Mouse (Mus musculus) forebrain, embryonic 12.5 days (tissue): ENCODE measurements around the gene Sost. TPM values are rescaled to one million over a fixed set of nuclear protein-coding genes. Genes with fewer than 3 reads are reported as not detected.

ENCODE experiments used
- polyA plus RNA-seq: library from polyadenylated mRNA; unstranded; fragments of >200 nt; fragmentation: Nextera tagmentation; extraction: Ambion mirVana; gene quantifications from 2 replicates; pipeline ENCODE4 v1.2.1, GENCODE M21; 2016

Gene Sost
- polyA plus RNA-seq, 1 experiment from 2014 or later, result 0.09 TPM

Other genes with a start within 250 kb of the Sost start
- 45.6 and 46.8 TPM in 2 replicates for gene Dhx8, start 234.1 kb downstream of the Sost start, polyA plus RNA-seq
- gene Etv4, start 181.6 kb downstream of the Sost start, polyA plus RNA-seq, result 4.7 and 7.0 TPM in 2 replicates
- gene Meox1, start 72.6 kb downstream of the Sost start, polyA plus RNA-seq, result 0.17 and 0.60 TPM in 2 replicates
- not detected in 2 replicates for gene Cfap97d1, start 17.3 kb upstream of the Sost start, polyA plus RNA-seq
- gene Dusp3, start 20.0 kb upstream of the Sost start, polyA plus RNA-seq, result 9.0 and 9.8 TPM in 2 replicates
- gene Mpp3, start 61.4 kb upstream of the Sost start, polyA plus RNA-seq, result 35.7 and 37.6 TPM in 2 replicates
- 0.17 and 0.23 TPM in 2 replicates for gene Cd300lg, start 74.5 kb upstream of the Sost start, polyA plus RNA-seq
- 24.9 and 27.9 TPM in 2 replicates for gene Mpp2, start 121.5 kb upstream of the Sost start, polyA plus RNA-seq
- gene Ppy, start 134.3 kb upstream of the Sost start, polyA plus RNA-seq, result not detected in 2 replicates
- not detected in 2 replicates for gene Pyy, start 140.8 kb upstream of the Sost start, polyA plus RNA-seq
- gene Nags, start 178.5 kb upstream of the Sost start, polyA plus RNA-seq, result not detected in 2 replicates
- gene Tmem101, start 189.4 kb upstream of the Sost start, polyA plus RNA-seq, result 35.7 and 36.3 TPM in 2 replicates
- 136 and 139 TPM in 2 replicates for gene Lsm12, start 218.3 kb upstream of the Sost start, polyA plus RNA-seq
- 26.6 and 28.3 TPM in 2 replicates for gene G6pc3, start 222.6 kb upstream of the Sost start, polyA plus RNA-seq